Mouse (Mus musculus) heart, embryonic 16.5 days (tissue): ENCODE measurements around the gene Tmem233. TPM values are rescaled to one million over a fixed set of nuclear protein-coding genes. Genes with fewer than 3 reads are reported as not detected.

ENCODE experiments used
- ATAC-seq: fragments of 200-750 bp; cut with Nextera tagmentation; replicated peaks from 2 replicates; pipeline ENCODE4 v1.8.0; 2017; ENCODE audit warnings: moderate number of reproducible peaks; ENCODE audit not compliant: insufficient read depth, low FRiP score; ENCODE audit errors: extremely low read depth
- H3K27ac ChIP-seq: fragments of 300-500 bp; sonication (generic); 2 replicates; pipeline ENCODE4 v1.5.1; 2014; ENCODE audit warnings: mild to moderate bottlenecking, low read length, control low read depth, moderate library complexity
- H3K27me3 ChIP-seq: fragments of 300-500 bp; sonication (generic); 2 replicates; pipeline ENCODE4 v1.6.1; 2014; ENCODE audit warnings: low read length, mixed read lengths; ENCODE audit not compliant: control insufficient read depth, insufficient read depth
- H3K36me3 ChIP-seq: fragments of 300-500 bp; sonication (generic); 2 replicates; pipeline ENCODE4 v1.6.1; 2014; ENCODE audit not compliant: control insufficient read depth, insufficient read depth
- H3K4me1 ChIP-seq: fragments of 300-500 bp; sonication (generic); 2 replicates; pipeline ENCODE4 v1.6.1; 2014; ENCODE audit warnings: low read length, mixed read lengths; ENCODE audit not compliant: control insufficient read depth, insufficient read depth
- H3K4me2 ChIP-seq: fragments of 300-500 bp; sonication (generic); 2 replicates; pipeline ENCODE4 v1.6.1; 2014; ENCODE audit warnings: low read depth, mild to moderate bottlenecking, control low read depth, low read length
- H3K4me3 ChIP-seq: fragments of 300-500 bp; sonication (generic); 2 replicates; pipeline ENCODE4 v1.5.1; 2014; ENCODE audit warnings: mild to moderate bottlenecking, control low read depth, low read length
- H3K9ac ChIP-seq: fragments of 300-500 bp; sonication (generic); 2 replicates; pipeline ENCODE4 v1.6.1; 2014; ENCODE audit warnings: low read length, control low read depth
- H3K9me3 ChIP-seq: fragments of 300-500 bp; sonication (generic); replicated peaks from 2 replicates; pipeline ENCODE4 v1.6.1; 2016; ENCODE audit warnings: low read length; ENCODE audit not compliant: control insufficient read depth
- WGBS: fragments of 180-500 bp; shearing (Covaris S2); extraction: QIAGEN DNeasy Blood & Tissue Kit; methylation state at CpG from one replicate; pipeline ENCODE4 v1.1.7; 2014; 5-methylcytosine and 5-hydroxymethylcytosine counted together
- polyA plus RNA-seq: library from polyadenylated mRNA; unstranded; fragments of >200 nt; fragmentation: Nextera tagmentation; extraction: Ambion mirVana; gene quantifications from 2 replicates; pipeline ENCODE4 v1.2.1, GENCODE M21; 2015

The Tmem233 gene
- polyA plus RNA-seq, 1 experiment from 2014 or later: not detected

DNA sequence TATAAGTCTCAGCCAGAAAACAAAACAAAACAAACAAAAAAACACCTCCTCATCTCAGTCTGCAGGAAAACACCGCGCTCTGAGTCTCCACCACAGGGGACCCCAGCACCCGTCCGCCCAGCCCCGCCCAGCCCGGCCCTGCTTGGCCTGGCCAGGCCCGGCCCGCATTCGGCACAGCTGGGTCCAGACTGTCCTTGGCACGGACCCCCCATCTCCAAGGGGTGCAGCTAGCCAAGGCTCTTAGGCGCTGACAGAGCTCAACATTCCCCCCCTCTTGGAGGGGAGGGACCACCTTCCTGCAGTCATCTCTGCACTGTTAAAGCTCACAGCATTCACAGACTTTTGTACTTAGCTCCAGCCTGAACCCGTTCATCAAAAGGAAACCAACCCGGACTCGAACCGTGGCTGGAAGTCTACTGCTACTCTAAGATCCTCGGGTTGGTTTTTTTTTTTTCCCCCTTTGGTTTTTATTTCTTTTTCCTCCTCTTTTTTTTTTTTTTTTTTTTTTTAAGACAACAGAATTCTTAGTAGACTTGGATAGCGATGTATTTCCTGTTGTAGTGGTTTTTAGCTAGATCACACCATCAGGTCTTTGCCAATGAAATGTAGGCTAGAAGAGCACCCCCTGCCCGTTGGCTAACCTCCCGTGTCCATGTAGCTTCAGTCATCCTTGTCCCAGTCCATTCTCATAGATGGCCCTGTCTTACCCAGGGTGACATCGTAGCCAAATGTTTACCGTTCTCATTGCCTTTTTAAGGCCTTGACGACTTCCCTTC, 76.5 kb downstream of the Tmem233 start:
- Histone ChIP-seq H3K4me3 (no peak overlapping the region), H3K27me3 (no peaks in the 10 kb centered on the region), H3K9ac (no peak overlapping the region), H3K9me3 (no peaks in the 10 kb centered on the region), H3K27ac (no peak overlapping the region), H3K4me1 (no peaks in the 10 kb centered on the region), H3K36me3 (peaks cover 2% of the 10 kb centered on the region; the same call in 1 of the 2 replicates), H3K4me2 (no peak overlapping the region)
- no peak for ATAC-seq
- WGBS: 71% methylated on average over 22 of the region's 22 CpGs

DNA sequence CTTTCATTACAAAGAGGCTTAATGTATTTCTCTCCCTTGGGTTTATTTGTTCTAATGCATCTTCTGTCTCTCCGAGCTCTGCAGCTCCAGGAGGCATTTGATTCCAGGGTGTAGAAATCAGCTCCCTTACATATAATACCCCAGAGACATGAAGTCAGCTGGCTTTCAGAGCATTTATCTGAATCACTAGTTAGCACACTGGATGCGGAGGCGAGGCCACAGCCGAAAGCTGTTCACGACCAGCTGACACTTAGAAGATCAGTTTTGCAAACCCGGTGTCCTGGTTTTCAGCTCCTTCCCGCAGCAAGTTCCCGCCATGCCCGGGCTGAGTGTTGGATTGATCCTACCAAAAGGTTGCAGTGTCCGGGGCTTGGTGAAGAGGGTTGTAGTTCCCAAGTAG, 78.8 kb downstream of the Tmem233 start:
- H3K4me1 ChIP-seq: no peaks in the 10 kb centered on the region
- H3K27me3 ChIP-seq: no peaks in the 10 kb centered on the region
- H3K36me3 ChIP-seq: peaks cover 2% of the 10 kb centered on the region; the same call in 1 of the 2 replicates
- H3K9ac ChIP-seq: no peak overlapping the region
- no peak overlapping the region for H3K4me3 ChIP-seq
- H3K4me2 ChIP-seq: no peak overlapping the region
- WGBS: 83% methylated on average over 10 of the region's 10 CpGs
- no peak overlapping the region for H3K27ac ChIP-seq
- no peak for ATAC-seq
- no peaks in the 10 kb centered on the region for H3K9me3 ChIP-seq

DNA sequence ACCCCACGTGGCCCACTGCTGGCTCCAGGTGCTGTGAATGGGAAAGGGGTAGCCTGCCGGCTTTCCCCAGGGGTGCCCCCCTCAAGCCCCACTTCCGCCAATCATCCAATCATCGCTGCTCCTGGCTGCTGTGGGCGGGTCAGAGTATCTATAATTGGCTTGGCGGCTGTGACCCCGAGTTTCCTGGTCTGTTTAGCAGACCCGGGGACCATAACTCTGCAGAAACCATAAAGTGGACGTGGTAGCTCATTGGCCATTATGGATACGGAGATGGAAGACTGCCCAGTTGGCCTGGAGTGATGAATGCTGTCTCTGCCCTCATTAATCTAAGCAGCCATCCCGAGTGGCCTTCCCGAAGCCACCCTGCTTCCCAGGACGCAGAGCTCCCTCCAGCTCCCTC, 79.2 kb downstream of the Tmem233 start:
- H3K27ac ChIP-seq: no peak overlapping the region
- H3K4me1 ChIP-seq: no peaks in the 10 kb centered on the region
- WGBS: 52% methylated on average over 13 of the region's 13 CpGs
- no peak overlapping the region for H3K4me3 ChIP-seq
- no peak overlapping the region for H3K9ac ChIP-seq
- no peaks in the 10 kb centered on the region for H3K27me3 ChIP-seq
- H3K36me3 ChIP-seq: peaks cover 2% of the 10 kb centered on the region; the same call in 1 of the 2 replicates
- H3K4me2 ChIP-seq: no peak overlapping the region
- no peak for ATAC-seq
- H3K9me3 ChIP-seq: no peaks in the 10 kb centered on the region

DNA sequence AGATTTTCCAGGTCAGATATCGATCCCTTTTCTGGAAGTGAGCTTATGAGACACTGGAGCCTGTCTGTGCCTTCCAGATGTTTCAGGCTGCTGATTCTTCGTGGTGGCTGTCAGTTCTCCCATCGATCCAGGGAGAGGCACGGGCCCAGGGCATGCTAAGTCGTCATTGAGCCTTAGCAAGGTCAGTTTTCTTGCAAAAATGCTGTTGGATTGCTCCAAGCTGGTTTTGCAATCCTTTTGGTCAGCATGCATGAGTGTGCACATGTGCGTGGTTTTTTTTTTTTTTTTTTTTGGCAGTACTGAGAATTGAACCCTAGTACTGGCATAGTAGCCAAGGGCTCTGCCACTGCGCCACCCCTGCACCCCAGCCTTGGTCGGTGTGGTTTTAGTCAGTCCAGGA, 79.9 kb downstream of the Tmem233 start:
- no peaks in the 10 kb centered on the region for H3K27me3 ChIP-seq
- 82% methylated on average over 8 of the region's 8 CpGs for WGBS
- H3K4me3 ChIP-seq: no peak overlapping the region
- H3K9me3 ChIP-seq: no peaks in the 10 kb centered on the region
- no peaks in the 10 kb centered on the region for H3K4me1 ChIP-seq
- no peak overlapping the region for H3K27ac ChIP-seq
- no peak for ATAC-seq
- no peak overlapping the region for H3K4me2 ChIP-seq
- H3K9ac ChIP-seq: no peak overlapping the region
- H3K36me3 ChIP-seq: peaks cover 2% of the 10 kb centered on the region; the same call in 1 of the 2 replicates

DNA sequence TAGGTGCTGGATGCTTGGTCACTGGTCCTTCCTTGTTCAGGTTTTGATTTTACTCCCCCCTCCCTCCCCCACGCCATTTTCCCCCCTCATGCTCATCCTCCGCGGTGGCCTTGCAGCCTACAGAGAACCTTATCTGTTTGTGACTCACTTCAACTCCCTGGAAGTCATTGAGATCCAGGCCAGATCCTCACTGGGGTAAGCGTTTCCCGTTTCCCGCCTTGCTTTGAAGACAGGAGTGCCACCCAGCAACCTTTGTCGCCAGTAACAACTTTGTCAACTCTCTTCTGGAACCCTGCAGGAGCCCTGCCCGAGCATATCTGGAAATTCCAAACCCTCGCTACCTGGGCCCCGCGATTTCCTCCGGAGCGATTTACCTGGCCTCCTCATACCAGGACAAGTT, 85.7 kb downstream of the Tmem233 start:
- Histone ChIP-seq H3K4me1 (no peaks in the 10 kb centered on the region), H3K4me2 (no peak overlapping the region), H3K36me3 (peaks cover 4% of the 10 kb centered on the region), H3K9me3 (no peaks in the 10 kb centered on the region), H3K4me3 (no peak overlapping the region), H3K9ac (no peak overlapping the region), H3K27ac (no peak overlapping the region), H3K27me3 (no peaks in the 10 kb centered on the region)
- whole genome bisulfite sequencing: 50% methylated on average over 13 of the region's 13 CpGs
- ATAC-seq: no peak

DNA sequence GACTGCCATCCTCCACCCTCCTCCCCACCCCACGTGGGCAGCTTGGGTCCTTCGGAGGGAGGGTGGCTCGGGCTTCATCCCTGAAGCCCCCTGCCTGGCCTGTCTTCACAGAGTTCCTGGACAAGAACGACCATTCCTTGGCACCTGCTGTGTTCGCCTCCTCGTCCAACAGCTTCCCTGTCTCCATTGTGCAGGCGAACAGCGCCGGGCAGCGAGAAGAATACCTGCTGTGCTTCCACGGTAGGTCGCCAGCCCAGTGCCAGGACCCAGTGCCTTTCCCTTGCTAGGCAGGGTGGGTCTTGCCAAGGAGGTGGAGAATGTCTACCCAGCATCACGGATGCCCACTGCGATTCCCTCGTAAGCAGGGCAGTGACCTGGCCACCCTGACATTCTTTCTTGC, 88.9 kb downstream of the Tmem233 start:
- H3K9me3 ChIP-seq: peaks cover 7% of the 10 kb centered on the region
- 91% methylated on average over 15 of the region's 15 CpGs for WGBS
- peaks cover 26% of the 10 kb centered on the region for H3K36me3 ChIP-seq
- H3K4me1 ChIP-seq: no peaks in the 10 kb centered on the region
- H3K9ac ChIP-seq: no peak overlapping the region
- no peak overlapping the region for H3K4me3 ChIP-seq
- H3K27ac ChIP-seq: no peak overlapping the region
- ATAC-seq: no peak
- H3K27me3 ChIP-seq: no peaks in the 10 kb centered on the region
- no peak overlapping the region for H3K4me2 ChIP-seq

DNA sequence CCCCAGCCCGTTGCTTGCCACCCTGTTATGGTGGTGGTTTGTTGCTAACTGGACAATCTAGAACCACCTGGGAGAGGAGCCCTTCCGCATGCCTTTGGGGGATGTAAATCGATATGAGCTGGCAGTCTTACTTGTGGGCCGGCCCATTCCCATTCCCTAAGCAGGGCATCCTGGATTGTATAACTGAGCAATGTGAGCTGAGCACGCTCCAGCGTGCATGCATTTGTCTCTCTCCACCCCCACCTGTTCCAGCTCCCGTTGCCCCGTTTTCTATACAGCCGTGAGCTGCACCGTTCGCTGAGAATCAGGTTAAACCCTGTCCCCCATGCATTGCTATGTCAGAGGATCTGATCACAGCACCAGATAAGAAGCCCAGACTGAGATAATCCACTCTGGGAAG, 91.3 kb downstream of the Tmem233 start:
- Histone ChIP-seq H3K4me3 (no peak overlapping the region), H3K4me2 (no peak overlapping the region), H3K27ac (no peak overlapping the region), H3K4me1 (no peaks in the 10 kb centered on the region), H3K27me3 (no peaks in the 10 kb centered on the region), H3K9ac (no peak overlapping the region), H3K9me3 (peaks cover 7% of the 10 kb centered on the region), H3K36me3 (peaks cover 32% of the 10 kb centered on the region)
- WGBS: 93% methylated on average over 11 of the region's 11 CpGs
- ATAC-seq: no peak

Other genes with a start within 250 kb of the Tmem233 start
- gene Cit, start 238.0 kb downstream of the Tmem233 start, polyA plus RNA-seq: 21.7 and 23.1 TPM in 2 replicates
- 37.8 and 43.9 TPM in 2 replicates for gene Prkab1, start 58.7 kb downstream of the Tmem233 start, polyA plus RNA-seq
- gene Ccdc60, start 205.7 kb upstream of the Tmem233 start, polyA plus RNA-seq: 0.35 and 0.44 TPM in 2 replicates